Mouse (Mus musculus) lung, postnatal 0 days (tissue): ENCODE results near the gene Eif3k. TPM values are rescaled to one million over a fixed set of nuclear protein-coding genes. Genes with fewer than 3 reads are reported as not detected.

Experiments used
- ATAC-seq: fragments of 200-750 bp; cut with Nextera tagmentation; 2 replicates; pipeline ENCODE4 v1.8.0; 2017; ENCODE audit warnings: moderate library complexity
- DNase-seq: peaks from one replicate; pipeline ENCODE4 v3.0.0-alpha.2; 2016; ENCODE audit warnings: low spot score
- H3K27ac ChIP-seq: fragments of 300-500 bp; sonication (generic); 2 replicates; pipeline ENCODE4 v1.5.1; 2014; ENCODE audit warnings: antibody characterized with exemption, mild to moderate bottlenecking, low read length, mixed read lengths
- H3K27me3 ChIP-seq: fragments of 300-500 bp; sonication (generic); replicated peaks from 2 replicates; pipeline ENCODE4 v1.6.1; 2014; ENCODE audit warnings: low read length, mixed read lengths; ENCODE audit not compliant: insufficient read depth
- H3K36me3 ChIP-seq: fragments of 300-500 bp; sonication (generic); 2 replicates; pipeline ENCODE4 v1.6.1; 2014; ENCODE audit warnings: low read length, mixed read lengths; ENCODE audit not compliant: insufficient read depth
- H3K4me1 ChIP-seq: fragments of 300-500 bp; sonication (generic); 2 replicates; pipeline ENCODE4 v1.6.1; 2014; ENCODE audit warnings: antibody characterized with exemption, low read depth, low read length, mixed read lengths; ENCODE audit not compliant: insufficient read depth
- H3K4me2 ChIP-seq: fragments of 300-500 bp; sonication (generic); replicated peaks from 2 replicates; pipeline ENCODE4 v1.6.1; 2014; ENCODE audit warnings: low read depth, mild to moderate bottlenecking, low read length, moderate library complexity, mixed read lengths
- H3K4me3 ChIP-seq: fragments of 300-500 bp; sonication (generic); 2 replicates; pipeline ENCODE4 v1.5.1; 2014; ENCODE audit warnings: low read depth, low read length
- H3K9ac ChIP-seq: fragments of 300-500 bp; sonication (generic); replicated peaks from 2 replicates; pipeline ENCODE4 v1.6.1; 2014; ENCODE audit warnings: low read depth, mild to moderate bottlenecking
- H3K9me3 ChIP-seq: fragments of 300-500 bp; sonication (generic); 2 replicates; pipeline ENCODE4 v1.6.1; 2016; ENCODE audit warnings: low read length, mixed read lengths
- CTCF ChIP-seq: IDR thresholded peaks from 2 replicates; pipeline ENCODE4 v1.5.1; 2016; ENCODE audit warnings: antibody characterized with exemption, mild to moderate bottlenecking
- EP300 ChIP-seq: IDR thresholded peaks from 2 replicates; pipeline ENCODE4 v1.6.1; 2016; ENCODE audit warnings: antibody characterized with exemption, mild to moderate bottlenecking, control low read depth
- WGBS: fragments of 180-500 bp; shearing (Covaris S2); extraction: QIAGEN DNeasy Blood & Tissue Kit; methylation state at CpG from one replicate; pipeline ENCODE4 v1.1.7; 2014; 5-methylcytosine and 5-hydroxymethylcytosine counted together
- polyA plus RNA-seq: library from polyadenylated mRNA; unstranded; fragments of >200 nt; fragmentation: Nextera tagmentation; extraction: Ambion mirVana; gene quantifications from 2 replicates; pipeline ENCODE4 v1.2.1, GENCODE M21; 2015

Gene Eif3k
- polyA plus RNA-seq, 1 experiment from 2014 or later: 294 TPM

DNA sequence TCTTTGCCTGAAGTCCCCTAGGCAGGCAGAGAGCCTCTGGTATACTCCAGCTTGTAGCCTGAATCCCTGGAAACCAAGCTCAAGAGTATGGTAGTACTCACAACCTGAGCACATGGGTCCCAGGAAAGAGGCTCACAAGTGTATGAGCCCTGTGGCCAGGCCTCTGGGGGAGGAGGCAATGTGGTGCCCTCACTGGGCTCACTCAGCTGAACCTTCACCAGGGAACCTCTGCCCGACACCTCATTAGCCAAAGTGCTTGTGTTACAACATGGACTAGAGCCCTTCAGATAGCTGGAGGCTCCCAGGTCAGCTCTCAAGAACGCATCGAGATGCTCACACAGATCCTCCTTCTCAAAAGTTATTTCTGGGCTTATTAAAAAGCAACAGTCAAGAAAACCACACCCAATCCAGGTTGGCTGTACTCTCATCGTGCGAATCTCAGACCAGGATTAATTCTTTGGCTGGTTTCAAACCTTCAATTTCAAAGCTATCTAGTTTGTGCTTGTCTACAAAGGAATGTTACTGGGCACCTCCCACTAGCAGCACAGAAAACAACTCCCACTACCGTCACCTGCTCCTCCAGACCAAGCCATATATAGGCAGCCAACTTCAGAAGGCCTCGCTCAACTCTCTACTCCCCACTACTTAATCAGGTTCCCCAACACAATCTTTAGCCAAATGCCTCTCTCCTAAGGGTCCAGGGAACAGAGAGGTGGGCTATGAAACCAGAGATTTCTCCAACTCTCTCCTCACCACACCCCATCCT is 42.1 kb downstream of the Eif3k start:
- H3K27me3 ChIP-seq: no peaks in the 10 kb centered on the region
- H3K9me3 ChIP-seq: no peaks in the 10 kb centered on the region
- no peak overlapping the region for H3K9ac ChIP-seq
- H3K36me3 ChIP-seq: no peaks in the 10 kb centered on the region
- ATAC-seq: peak; percentile 46
- H3K27ac ChIP-seq: peak overlapping the region; percentile 77
- no peak overlapping the region for H3K4me3 ChIP-seq
- WGBS: 53% methylated on average over 7 of the region's 7 CpGs
- no peak for TF ChIP-seq CTCF
- TF ChIP-seq EP300: no peak
- peak; percentile 50 for DNase-seq
- H3K4me2 ChIP-seq: no peak overlapping the region
- peaks cover 36% of the 10 kb centered on the region; the same call in 1 of the 2 replicates for H3K4me1 ChIP-seq

DNA sequence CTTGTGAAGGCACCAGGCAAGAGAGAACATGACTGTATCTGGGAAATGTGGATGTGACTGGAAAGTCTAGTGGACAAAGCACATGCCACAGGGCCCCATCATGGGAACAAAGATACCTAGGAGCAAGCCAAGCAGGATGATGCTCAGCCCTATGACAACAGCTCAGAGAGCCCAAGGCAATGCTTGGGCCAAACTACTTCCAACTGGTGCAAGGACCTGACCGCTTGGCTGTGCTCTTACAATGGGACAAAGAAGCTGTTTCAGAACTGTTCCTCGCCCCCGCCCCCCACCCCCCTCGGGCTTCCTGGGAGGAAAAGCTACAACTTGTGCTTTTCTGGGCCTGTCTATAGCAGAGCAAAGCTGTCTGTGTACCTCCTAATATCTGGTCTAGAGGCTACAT is 43.0 kb downstream of the Eif3k start:
- DNase-seq (no peak), ATAC-seq (0 out of 2 replicates have a peak, but pooled peaks have one; percentile 9)
- H3K27me3 ChIP-seq: no peaks in the 10 kb centered on the region
- peak; percentile 48 for TF ChIP-seq CTCF
- TF ChIP-seq EP300: no peak
- H3K4me1 ChIP-seq: peaks cover 36% of the 10 kb centered on the region; the same call in 1 of the 2 replicates
- WGBS: 82% methylated on average over 4 of the region's 4 CpGs
- no peak overlapping the region for H3K4me3 ChIP-seq
- 0 out of 2 replicates have a peak, but pooled peaks cover 5% of the 10 kb centered on the region for H3K36me3 ChIP-seq
- 0 out of 2 replicates have a peak overlapping the region, but pooled peaks have one; percentile 77 for H3K27ac ChIP-seq
- H3K9ac ChIP-seq: no peak overlapping the region
- no peak overlapping the region for H3K4me2 ChIP-seq
- no peaks in the 10 kb centered on the region for H3K9me3 ChIP-seq

GRCm38 (mm10) chr7:28936787-28937186 is 44.9 kb downstream of the Eif3k start:
- DNase-seq (peak; percentile 55), ATAC-seq (peak; percentile 32; the same call in 1 of the 2 replicates)
- Histone ChIP-seq H3K4me2 (no peak overlapping the region), H3K27me3 (no peaks in the 10 kb centered on the region), H3K4me1 (peaks cover 41% of the 10 kb centered on the region; the same call in 1 of the 2 replicates), H3K9me3 (no peaks in the 10 kb centered on the region), H3K9ac (no peak overlapping the region), H3K36me3 (0 out of 2 replicates have a peak, but pooled peaks cover 5% of the 10 kb centered on the region), H3K4me3 (no peak overlapping the region), H3K27ac (peak overlapping the region; percentile 52)
- WGBS: 45% methylated on average over 4 of the region's 4 CpGs
- TF ChIP-seq CTCF: no peak
- TF ChIP-seq EP300: peak; percentile 39; the same call in 1 of the 2 replicates

DNA sequence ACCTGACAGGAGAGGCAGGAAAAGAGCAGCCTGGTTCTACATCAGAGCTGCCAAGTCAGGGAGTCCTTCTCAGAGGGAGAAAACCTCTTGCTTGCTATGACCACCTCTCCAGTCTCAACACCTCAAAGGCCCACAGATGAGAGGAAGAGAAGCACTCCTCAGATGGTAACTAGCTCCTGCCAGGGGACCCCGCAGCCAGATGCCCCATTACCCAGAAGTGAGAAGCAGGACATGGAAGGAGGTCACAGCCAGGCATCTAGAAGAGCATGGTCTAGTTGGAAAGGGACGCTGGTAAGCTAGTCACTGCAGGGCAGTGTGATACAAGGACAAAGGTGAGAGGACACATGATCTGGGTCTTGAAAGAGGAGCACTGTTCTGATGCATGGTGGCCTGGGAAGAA is 47.8 kb downstream of the Eif3k start:
- no peak for DNase-seq
- Histone ChIP-seq H3K27ac (no peak overlapping the region; the same call in 1 of the 2 replicates), H3K36me3 (0 out of 2 replicates have a peak, but pooled peaks cover 5% of the 10 kb centered on the region), H3K9ac (no peak overlapping the region), H3K4me2 (no peak overlapping the region), H3K27me3 (no peaks in the 10 kb centered on the region), H3K4me3 (no peak overlapping the region), H3K4me1 (peaks cover 33% of the 10 kb centered on the region; the same call in 1 of the 2 replicates), H3K9me3 (no peaks in the 10 kb centered on the region)
- ATAC-seq: no peak
- 90% methylated on average over 2 of the region's 2 CpGs for WGBS
- no peak for TF ChIP-seq CTCF

GRCm38 (mm10) chr7:28932421-28933041 is 49.1 kb downstream of the Eif3k start:
- H3K9me3 ChIP-seq: no peaks in the 10 kb centered on the region
- H3K36me3 ChIP-seq: 0 out of 2 replicates have a peak, but pooled peaks cover 5% of the 10 kb centered on the region
- WGBS: 52% methylated on average over 6 of the region's 6 CpGs
- no peaks in the 10 kb centered on the region for H3K27me3 ChIP-seq
- no peak; the same call in 1 of the 2 replicates for TF ChIP-seq CTCF
- no peak for TF ChIP-seq EP300
- H3K4me1 ChIP-seq: peaks cover 32% of the 10 kb centered on the region; the same call in 1 of the 2 replicates
- H3K4me2 ChIP-seq: no peak overlapping the region
- ATAC-seq (no peak), DNase-seq (peak; percentile 73)
- H3K27ac ChIP-seq: peak overlapping the region; percentile 86
- H3K9ac ChIP-seq: no peak overlapping the region
- H3K4me3 ChIP-seq: no peak overlapping the region

- Histone ChIP-seq H3K4me2 (no peak overlapping the region), H3K4me1 (peaks cover 23% of the 10 kb centered on the region), H3K9me3 (no peaks in the 10 kb centered on the region), H3K36me3 (0 out of 2 replicates have a peak, but pooled peaks cover 5% of the 10 kb centered on the region), H3K9ac (no peak overlapping the region), H3K27ac (peak overlapping the region; percentile 86), H3K27me3 (no peaks in the 10 kb centered on the region), H3K4me3 (no peak overlapping the region)
- ATAC-seq (peak; percentile 78), DNase-seq (peak; percentile 82)
- WGBS: 67% methylated on average over 4 of the region's 4 CpGs
- TF ChIP-seq CTCF (peak; percentile 21; the same call in 1 of the 2 replicates), EP300 (peak; percentile 2; the same call in 1 of the 2 replicates)
Measured at GRCm38 (mm10) chr7:28931695-28932039, 50.0 kb downstream of the Eif3k start.
